Mouse (Mus musculus): ENCODE results near the gene Cwc25.

GRCm38 (mm10) chr11:97789727-97790126 is 23.4 kb upstream of the Cwc25 start:
- no peak for TF ChIP-seq CTCF (IDR thresholded peaks at IDR 0.05; ENCODE audit: low read depth)
- no peak for TF ChIP-seq EP300 (IDR thresholded peaks at IDR 0.05; ENCODE audit: low read depth)

Data from liver, embryonic 14.5 days (tissue).